Mouse (Mus musculus) erythroblast, embryonic 14.5 days (primary cell): ENCODE data around the gene Wsb1.

Source experiments
- GATA1 ChIP-seq: IDR thresholded peaks from 2 replicates; pipeline ENCODE4 v1.6.1; 2012; ENCODE audit warnings: low read length, inconsistent platforms, mixed read lengths
- TAL1 ChIP-seq: IDR thresholded peaks from 3 replicates; pipeline ENCODE4 v1.6.1; 2012; ENCODE audit warnings: low read length, inconsistent platforms, mixed read lengths

DNA sequence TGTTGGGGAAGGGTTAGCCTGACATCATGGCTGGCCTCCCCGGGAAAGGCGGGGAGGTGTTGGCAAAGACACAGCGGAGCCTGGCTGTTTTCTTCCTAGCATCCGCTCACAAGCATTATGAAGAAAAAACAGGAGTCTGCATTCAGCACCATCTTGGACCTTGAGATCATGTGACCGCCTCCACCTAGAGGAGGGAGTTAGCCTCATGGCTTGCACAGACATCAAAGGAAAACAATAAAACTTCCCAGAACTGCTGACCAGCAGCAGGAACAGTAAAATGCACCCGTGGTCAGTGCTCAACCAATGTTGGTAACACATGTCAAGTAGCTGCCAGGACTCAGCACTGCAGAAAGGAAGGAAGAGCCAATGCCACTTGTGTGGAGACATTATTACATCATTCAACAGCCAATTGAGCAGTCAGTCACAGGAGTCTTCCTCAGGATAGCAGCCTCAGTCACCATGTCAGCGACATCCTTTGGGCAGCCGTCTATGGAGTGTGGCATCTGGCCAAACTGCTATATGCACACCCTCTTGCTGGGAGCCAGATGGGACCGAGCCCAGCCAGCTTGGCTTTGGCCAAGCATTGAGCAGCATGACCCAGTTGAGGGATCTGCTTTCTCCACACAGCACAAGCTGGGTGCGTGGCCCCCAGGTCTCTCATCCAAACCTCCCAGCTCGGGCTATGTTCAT, 24.8 kb downstream of the Wsb1 start:
- TF ChIP-seq TAL1: no peak
- no peak for TF ChIP-seq GATA1
